Mouse (Mus musculus) c-Kit-positive CD71-negative TER-119-negative erythroid progenitor cells, embryonic 14.5 days (primary cell): ENCODE measurements around the gene Fcnb.

Experiments
- DNase-seq: peaks from one replicate; pipeline ENCODE4 v3.0.0-alpha.2; 2013; ENCODE audit warnings: low read depth

Gene Fcnb

DNA sequence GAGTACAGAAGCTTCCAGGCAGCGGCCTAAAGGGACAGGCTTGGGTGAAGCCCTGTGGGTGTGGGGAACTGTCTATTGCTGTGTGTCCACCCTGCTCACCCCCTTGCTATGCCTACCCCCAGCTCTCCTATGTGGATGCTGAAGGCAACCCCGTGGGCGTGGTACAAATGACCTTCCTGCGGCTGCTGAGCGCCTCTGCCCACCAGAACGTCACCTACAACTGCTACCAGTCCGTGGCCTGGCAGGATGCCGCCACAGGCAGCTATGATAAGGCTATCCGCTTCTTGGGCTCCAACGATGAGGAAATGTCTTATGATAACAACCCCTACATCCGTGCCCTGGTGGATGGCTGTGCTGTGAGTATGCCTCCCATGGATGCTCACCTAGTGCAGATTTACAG, 52.2 kb downstream of the Fcnb start:
- no peak for DNase-seq

DNA sequence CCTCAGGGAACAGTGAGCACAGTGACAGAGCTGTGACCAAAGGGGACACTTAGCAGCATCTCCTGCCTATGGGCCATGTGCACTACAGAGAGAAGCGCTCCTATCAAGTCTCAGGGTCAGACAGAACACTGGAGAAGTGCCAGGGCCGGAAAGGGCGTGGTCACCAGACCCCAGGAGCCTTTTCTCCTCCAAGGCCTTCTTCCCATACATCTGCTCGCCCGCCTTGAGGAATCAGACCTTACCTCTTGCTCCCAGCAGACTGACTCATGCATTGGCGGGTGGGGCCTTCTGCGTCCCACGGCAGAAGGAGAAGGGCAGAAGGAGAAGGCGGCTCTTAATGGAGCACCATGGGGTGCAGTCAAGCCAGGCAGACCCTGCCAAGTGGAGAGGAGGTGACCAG, 52.8 kb downstream of the Fcnb start:
- DNase-seq = no peak
